Mouse (Mus musculus) testis, adult 2 months (tissue): ENCODE measurements at regions not wholly inside any gene's neighbourhood (a gene's known extent, or its start where the extent isn't known, plus 50 kb on each side); places are given as distances from the start of the nearest gene placed in this dataset.
"Not testable (repeated sequence)": the region's sequence is repeated elsewhere in the genome, so short reads cannot be mapped to it uniquely, and the experiment has no call there.

Experiments
- H3K27ac ChIP-seq: fragments of 200-500 bp; 2 replicates; pipeline ENCODE4 v1.5.1; 2012; ENCODE audit warnings: low read depth, low read length; ENCODE audit not compliant: control insufficient read depth, insufficient read depth
- H3K27me3 ChIP-seq: fragments of 200-500 bp; 2 replicates; pipeline ENCODE4 v1.6.1; 2012; ENCODE audit warnings: mild to moderate bottlenecking, low read length, moderate library complexity; ENCODE audit not compliant: control insufficient read depth, insufficient read depth
- H3K36me3 ChIP-seq: fragments of 200-500 bp; 2 replicates; pipeline ENCODE4 v1.6.1; 2012; ENCODE audit warnings: mild to moderate bottlenecking, low read length; ENCODE audit not compliant: control insufficient read depth, insufficient read depth
- H3K4me1 ChIP-seq: fragments of 200-500 bp; 2 replicates; pipeline ENCODE4 v1.6.1; 2012; ENCODE audit warnings: low read length; ENCODE audit not compliant: control insufficient read depth, insufficient read depth
- H3K4me3 ChIP-seq: fragments of 200-500 bp; 2 replicates; pipeline ENCODE4 v1.5.1; 2012; ENCODE audit warnings: low read depth, mild to moderate bottlenecking, low read length, moderate library complexity, mixed read lengths; ENCODE audit not compliant: control insufficient read depth
- CTCF ChIP-seq: fragments of 200-500 bp; IDR thresholded peaks from 2 replicates; pipeline ENCODE4 v1.5.1; 2012; ENCODE audit warnings: low read depth, mild to moderate bottlenecking, inconsistent platforms, low read length, moderate library complexity; ENCODE audit not compliant: control insufficient read depth, insufficient read depth, insufficient replicate concordance
- POLR2A ChIP-seq: fragments of 200-500 bp; IDR thresholded peaks from 2 replicates; pipeline ENCODE4 v1.6.1; 2012; ENCODE audit warnings: low read depth, mild to moderate bottlenecking, inconsistent platforms, low read length, moderate library complexity; ENCODE audit not compliant: control insufficient read depth

- no peak overlapping the region for H3K4me3 ChIP-seq
- TF ChIP-seq POLR2A (no peak), CTCF (no peak)
- H3K4me1 ChIP-seq: peaks cover 2% of the 10 kb centered on the region; the same call in 1 of the 2 replicates
- no peaks in the 10 kb centered on the region for H3K36me3 ChIP-seq
- no peaks in the 10 kb centered on the region for H3K27me3 ChIP-seq
- H3K27ac ChIP-seq: no peak overlapping the region
Observed at GRCm38 (mm10) chr3:54568096-54568495, 124.5 kb upstream of the Supt20 start.

GRCm38 (mm10) chr3:54570501-54570900 lies 122.1 kb upstream of the Supt20 start:
- H3K36me3 ChIP-seq: no peaks in the 10 kb centered on the region
- H3K27me3 ChIP-seq: no peaks in the 10 kb centered on the region
- H3K4me1 ChIP-seq: peaks cover 2% of the 10 kb centered on the region; the same call in 1 of the 2 replicates
- peak; percentile 72; the same call in 1 of the 2 replicates for TF ChIP-seq CTCF
- no peak for TF ChIP-seq POLR2A
- H3K4me3 ChIP-seq: no peak overlapping the region; the same call in 1 of the 2 replicates
- H3K27ac ChIP-seq: no peak overlapping the region

- no peak overlapping the region for H3K27ac ChIP-seq
- no peak overlapping the region for H3K4me3 ChIP-seq
- TF ChIP-seq CTCF: no peak
- TF ChIP-seq POLR2A: no peak
- H3K4me1 ChIP-seq: no peaks in the 10 kb centered on the region
- H3K36me3 ChIP-seq: no peaks in the 10 kb centered on the region
- H3K27me3 ChIP-seq: no peaks in the 10 kb centered on the region
Observed at GRCm38 (mm10) chr3:54577851-54578250, 114.8 kb upstream of the Supt20 start.

GRCm38 (mm10) chr3:54579425-54579824 lies 113.2 kb upstream of the Supt20 start:
- Histone ChIP-seq H3K4me1 (no peaks in the 10 kb centered on the region), H3K27me3 (no peaks in the 10 kb centered on the region), H3K36me3 (no peaks in the 10 kb centered on the region), H3K4me3 (no peak overlapping the region), H3K27ac (no peak overlapping the region)
- no peak for TF ChIP-seq POLR2A
- TF ChIP-seq CTCF: no peak

- Histone ChIP-seq H3K4me3 (no peak overlapping the region), H3K27ac (no peak overlapping the region), H3K4me1 (no peaks in the 10 kb centered on the region), H3K27me3 (no peaks in the 10 kb centered on the region), H3K36me3 (no peaks in the 10 kb centered on the region)
- no peak for TF ChIP-seq POLR2A
- TF ChIP-seq CTCF: peak; percentile 76; the same call in 1 of the 2 replicates
Observed at GRCm38 (mm10) chr3:54580339-54580738, 112.3 kb upstream of the Supt20 start.

- H3K36me3 ChIP-seq, H3K4me1 ChIP-seq, H3K27ac ChIP-seq, H3K4me3 ChIP-seq, H3K27me3 ChIP-seq: not testable (repeated sequence)
Observed at GRCm38 (mm10) chr3:54585781-54586180, 106.8 kb upstream of the Supt20 start.

GRCm38 (mm10) chr3:54587127-54587995 lies 105.2 kb upstream of the Supt20 start:
- Histone ChIP-seq H3K4me3 (no peak overlapping the region), H3K4me1 (0 out of 2 replicates have a peak, but pooled peaks cover 2% of the 10 kb centered on the region), H3K27me3 (no peaks in the 10 kb centered on the region), H3K36me3 (no peaks in the 10 kb centered on the region), H3K27ac (no peak overlapping the region)
- TF ChIP-seq POLR2A: no peak
- no peak for TF ChIP-seq CTCF

GRCm38 (mm10) chr3:54588198-54588597 lies 104.4 kb upstream of the Supt20 start:
- Histone ChIP-seq H3K27me3 (no peaks in the 10 kb centered on the region), H3K4me3 (no peak overlapping the region), H3K4me1 (0 out of 2 replicates have a peak, but pooled peaks cover 2% of the 10 kb centered on the region), H3K27ac (no peak overlapping the region), H3K36me3 (no peaks in the 10 kb centered on the region)
- TF ChIP-seq POLR2A (no peak), CTCF (no peak)
